Mouse (Mus musculus): Measurements from ENCODE around the gene F7.

- TF ChIP-seq ZC3H11A (IDR thresholded peaks at IDR 0.05; ENCODE audit: borderline replicate concordance, low read depth, low read length) (no peak), CHD2 (IDR thresholded peaks at IDR 0.05; ENCODE audit: low read depth, low read length) (no peak), HCFC1 (IDR thresholded peaks at IDR 0.05; ENCODE audit: borderline replicate concordance, insufficient read depth, low read length) (no peak), MAFK (IDR thresholded peaks at IDR 0.05; ENCODE audit: insufficient read depth, low read depth, low read length) (no peak)
These were observed 10.5 kb downstream of the F7 start for GRCm38 (mm10) chr8:13036346-13036812.

Measured in ES-E14 (cell line).